In the genomic region with DNA sequence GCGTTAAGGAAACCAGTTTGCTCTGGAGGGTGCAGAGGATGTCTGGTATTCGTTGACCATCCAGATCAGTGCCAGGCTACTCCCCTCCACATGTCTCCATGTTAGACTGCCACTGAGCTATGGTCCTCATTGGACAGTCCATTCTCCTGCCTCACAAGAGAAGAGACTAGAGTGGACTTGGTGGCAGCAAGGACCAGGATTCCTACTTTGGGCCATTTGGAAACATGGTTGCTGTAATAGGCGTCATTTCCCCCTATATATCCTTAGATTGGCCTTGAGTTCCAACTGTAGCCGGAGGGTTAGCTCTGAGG, we compare ENCODE assay signal across 19 mouse cellular contexts.
A peak's percentile ranks its signal among the peaks of the same experiment; 100 is the strongest.
DNase-seq lines count a peak whose midpoint lies in the region; ATAC-seq lines count a peak whose summit lies in the region.
"Had no signal": no experiment of that assay in that cellular context is flagged by ENCODE, and none has a peak within 500 bp of the region (broad histone marks: within the 10 kb centered on the region; RNA-seq: fewer than 3 reads in every experiment).

No protein-coding gene starts in this region.

- 80% methylated on average over 4 of the region's 4 CpGs for WGBS in forebrain, embryonic 10.5 days
- 94% methylated on average over 4 of the region's 4 CpGs for WGBS in forebrain, embryonic 16.5 days
- WGBS in heart, embryonic 16.5 days, result 82% methylated on average over 4 of the region's 4 CpGs
- WGBS in embryonic facial prominence, embryonic 15.5 days, result 62% methylated on average over 4 of the region's 4 CpGs
- 26% methylated on average over 4 of the region's 4 CpGs for WGBS in limb, embryonic 15.5 days

- H3K4me1 ChIP-seq in forebrain, embryonic 10.5 days, result peaks cover 73% of the 10 kb centered on the region
- H3K4me1 ChIP-seq in forebrain, embryonic 16.5 days (replicated peaks; ENCODE audit: control insufficient read depth, insufficient read depth, low read length), result peaks cover 30% of the 10 kb centered on the region
- H3K4me1 ChIP-seq in heart, embryonic 16.5 days (ENCODE audit: control insufficient read depth, insufficient read depth, low read length), result peaks cover 80% of the 10 kb centered on the region
- H3K4me1 ChIP-seq in embryonic facial prominence, embryonic 15.5 days, result peaks cover 83% of the 10 kb centered on the region
- peaks cover 87% of the 10 kb centered on the region for H3K4me1 ChIP-seq in limb, embryonic 15.5 days

- H3K4me2 ChIP-seq in forebrain, embryonic 16.5 days (ENCODE audit: low read length), result no peak overlapping the region
- H3K4me2 ChIP-seq in heart, embryonic 16.5 days (ENCODE audit: low read depth, low read length), result no peak overlapping the region
- no peak overlapping the region for H3K4me2 ChIP-seq in embryonic facial prominence, embryonic 15.5 days (replicated peaks)
- H3K4me2 ChIP-seq in limb, embryonic 15.5 days, result peak overlapping the region; percentile 17; the same call in 1 of the 2 replicates
- H3K4me2 ChIP-seq: kidney, embryonic 15.5 days had no signal

- no peak overlapping the region for H3K9ac ChIP-seq in forebrain, embryonic 16.5 days (replicated peaks; ENCODE audit: low read depth, low read length)
- H3K9ac ChIP-seq in heart, embryonic 16.5 days (ENCODE audit: low read length), result no peak overlapping the region
- H3K9ac ChIP-seq in embryonic facial prominence, embryonic 15.5 days, result no peak overlapping the region
- H3K9ac ChIP-seq in limb, embryonic 15.5 days, result no peak overlapping the region
- H3K9ac ChIP-seq: kidney, embryonic 15.5 days; liver, postnatal 0 days had no signal

- H3K4me3 ChIP-seq in forebrain, embryonic 10.5 days, result no peak overlapping the region
- no peak overlapping the region for H3K4me3 ChIP-seq in forebrain, embryonic 16.5 days (replicated peaks; ENCODE audit: low read length)
- no peak overlapping the region for H3K4me3 ChIP-seq in heart, embryonic 16.5 days (ENCODE audit: low read length)
- no peak overlapping the region for H3K4me3 ChIP-seq in embryonic facial prominence, embryonic 15.5 days (replicated peaks)
- no peak overlapping the region for H3K4me3 ChIP-seq in limb, embryonic 15.5 days
- H3K4me3 ChIP-seq: kidney, embryonic 15.5 days had no signal

- H3K27me3 ChIP-seq in forebrain, embryonic 10.5 days (ENCODE audit: poor library complexity, severe bottlenecking), result peaks cover 88% of the 10 kb centered on the region
- H3K27me3 ChIP-seq in forebrain, embryonic 16.5 days (replicated peaks; ENCODE audit: control insufficient read depth, insufficient read depth, low read length), result no peaks in the 10 kb centered on the region
- H3K27me3 ChIP-seq in heart, embryonic 16.5 days (ENCODE audit: control insufficient read depth, insufficient read depth, low read length), result no peaks in the 10 kb centered on the region
- no peaks in the 10 kb centered on the region for H3K27me3 ChIP-seq in embryonic facial prominence, embryonic 15.5 days
- no peaks in the 10 kb centered on the region for H3K27me3 ChIP-seq in limb, embryonic 15.5 days
- H3K27me3 ChIP-seq: kidney, embryonic 15.5 days had no signal

- ATAC-seq in forebrain, embryonic 16.5 days, result no peak
- ATAC-seq in heart, embryonic 16.5 days (replicated peaks; ENCODE audit: extremely low read depth, insufficient read depth, low FRiP score), result no peak
- no peak for ATAC-seq in embryonic facial prominence, embryonic 15.5 days (ENCODE audit: insufficient number of reproducible peaks, low FRiP score, low TSS enrichment, low read depth)
- ATAC-seq in limb, embryonic 15.5 days (ENCODE audit: insufficient number of reproducible peaks, low FRiP score, low TSS enrichment, low read depth), result no peak
- ATAC-seq: activated CD4-positive, CD25-positive, alpha-beta regulatory T cell, adult 4 months; CD4-positive, CD25-positive, alpha-beta regulatory T cell, adult 4 months; forebrain, embryonic 14.5 days; hindbrain, postnatal 0 days; intestine, postnatal 0 days had no signal

- no peak for DNase-seq in forebrain, embryonic 10.5 days (ENCODE audit: extremely low spot score, low spot score)
- no peak for DNase-seq in heart, adult 8-10 months (ENCODE audit: low spot score)
- DNase-seq in cerebellum, adult 11-12 months, result no peak
- DNase-seq in adrenal gland, adult (ENCODE audit: inconsistent age in 2 of 2, low spot score in 1 of 2), result no peak
- DNase-seq: cerebellum, adult 11 months; gastrocnemius, postnatal 36 days; right cerebral cortex, postnatal 25 days; thymus, postnatal 36 days had no signal

- H3K9me3 ChIP-seq in forebrain, embryonic 10.5 days, result no peaks in the 10 kb centered on the region
- H3K9me3 ChIP-seq in forebrain, embryonic 16.5 days (ENCODE audit: control insufficient read depth, low read length), result no peaks in the 10 kb centered on the region
- H3K9me3 ChIP-seq in heart, embryonic 16.5 days (replicated peaks; ENCODE audit: control insufficient read depth, low read length), result no peaks in the 10 kb centered on the region
- H3K9me3 ChIP-seq in embryonic facial prominence, embryonic 15.5 days (replicated peaks), result no peaks in the 10 kb centered on the region
- no peaks in the 10 kb centered on the region for H3K9me3 ChIP-seq in limb, embryonic 15.5 days
- H3K9me3 ChIP-seq: kidney, embryonic 15.5 days had no signal

- H3K36me3 ChIP-seq in forebrain, embryonic 10.5 days (replicated peaks), result no peaks in the 10 kb centered on the region
- H3K36me3 ChIP-seq in forebrain, embryonic 16.5 days (ENCODE audit: control insufficient read depth, insufficient read depth), result no peaks in the 10 kb centered on the region
- H3K36me3 ChIP-seq in heart, embryonic 16.5 days (ENCODE audit: control insufficient read depth, insufficient read depth), result no peaks in the 10 kb centered on the region
- no peaks in the 10 kb centered on the region for H3K36me3 ChIP-seq in embryonic facial prominence, embryonic 15.5 days
- no peaks in the 10 kb centered on the region for H3K36me3 ChIP-seq in limb, embryonic 15.5 days
- H3K36me3 ChIP-seq: kidney, embryonic 15.5 days had no signal

- H3K27ac ChIP-seq in forebrain, embryonic 10.5 days, result peak overlapping the region; percentile 76; the same call in 1 of the 2 replicates
- no peak overlapping the region for H3K27ac ChIP-seq in forebrain, embryonic 16.5 days (ENCODE audit: low read length)
- H3K27ac ChIP-seq in heart, embryonic 16.5 days (ENCODE audit: low read length), result 0 out of 2 replicates have a peak overlapping the region, but pooled peaks have one; percentile 4
- peak overlapping the region; percentile 87 for H3K27ac ChIP-seq in embryonic facial prominence, embryonic 15.5 days (replicated peaks)
- H3K27ac ChIP-seq in limb, embryonic 15.5 days, result peak overlapping the region; percentile 91
- H3K27ac ChIP-seq: hindbrain, postnatal 0 days; kidney, embryonic 15.5 days had no signal
